Mouse (Mus musculus) frontal cortex, adult (tissue): ENCODE measurements at regions not wholly inside any gene's neighbourhood (a gene's known extent, or its start where the extent isn't known, plus 50 kb on each side); places are given as distances from the start of the nearest gene placed in this dataset.

Experiments
- ATAC-seq: cut with Nextera tagmentation; 2 replicates; pipeline ENCODE4 v1.9.2; 2017; ENCODE audit warnings: mild to moderate bottlenecking, moderate library complexity, mixed read lengths; ENCODE audit not compliant: low TSS enrichment

DNA sequence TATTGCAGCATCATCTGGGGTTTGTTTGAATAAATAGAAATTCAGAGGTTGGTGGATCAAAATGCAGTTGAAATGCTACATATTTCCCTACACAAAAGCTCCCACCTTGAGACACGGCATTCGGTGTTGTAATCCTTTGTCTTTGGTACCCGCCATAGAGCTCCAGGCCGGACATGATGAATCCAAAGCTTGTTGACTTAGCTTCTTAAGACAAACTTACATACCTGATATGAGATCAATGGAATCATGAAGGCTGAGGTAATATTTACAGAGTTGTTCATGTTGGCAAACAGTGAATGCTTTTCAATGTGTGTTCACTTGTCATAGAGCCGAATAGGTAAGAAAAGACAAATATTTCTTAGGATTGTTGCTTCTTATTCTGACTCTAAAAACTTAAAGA lies 51.2 kb upstream of the Pthlh start:
- ATAC-seq = no peak
